Mouse (Mus musculus): ENCODE results near the gene C1qtnf6.

The C1qtnf6 gene

DNA sequence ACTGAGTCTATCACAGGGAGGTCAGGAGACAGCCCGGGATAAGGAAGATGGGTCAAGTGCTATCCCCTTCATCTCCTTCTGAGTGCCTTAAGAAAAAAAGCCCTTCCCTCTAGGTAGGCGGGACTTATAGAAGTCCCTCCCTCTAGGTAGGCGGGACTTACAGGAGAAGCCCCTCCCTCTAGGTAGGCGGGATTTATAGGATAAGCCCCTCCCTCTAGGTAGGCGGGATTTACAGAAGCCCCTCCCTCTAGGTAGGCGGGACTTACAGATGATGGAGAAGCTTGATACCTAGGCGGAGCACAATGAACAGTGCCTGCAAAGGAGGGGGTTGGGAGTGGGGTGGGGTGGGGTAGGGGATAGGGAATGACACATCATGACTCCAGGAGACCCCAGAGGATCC, 51.1 kb downstream of the C1qtnf6 start:
- DNase-seq (ENCODE audit: low spot score in 2 of 2), result no peak

- DNase-seq (ENCODE audit: low spot score in 2 of 2), result no peak
These were observed 51.7 kb downstream of the C1qtnf6 start for GRCm38 (mm10) chr15:78479470-78479869.

DNA sequence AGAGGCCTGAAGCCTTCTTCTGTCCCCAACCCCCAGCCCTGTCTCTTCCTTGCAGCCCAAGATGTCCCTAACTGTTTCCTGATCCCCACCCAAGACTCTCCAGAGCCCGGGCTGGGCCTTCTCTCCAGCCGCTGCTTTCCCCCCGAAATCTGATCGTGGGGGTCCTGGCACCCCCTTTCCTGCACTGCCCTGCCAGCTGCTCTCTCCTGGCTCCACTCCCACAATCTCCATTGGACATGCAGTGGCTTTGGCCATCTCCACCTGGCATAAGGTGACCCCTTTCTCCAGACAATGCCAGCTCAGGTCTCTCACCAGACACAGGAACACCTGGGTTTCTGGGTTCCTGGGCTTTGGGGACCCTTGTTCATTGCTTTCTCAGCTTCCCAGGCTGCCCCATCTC, 53.1 kb downstream of the C1qtnf6 start:
- no peak for DNase-seq (ENCODE audit: low spot score in 2 of 2)

DNA sequence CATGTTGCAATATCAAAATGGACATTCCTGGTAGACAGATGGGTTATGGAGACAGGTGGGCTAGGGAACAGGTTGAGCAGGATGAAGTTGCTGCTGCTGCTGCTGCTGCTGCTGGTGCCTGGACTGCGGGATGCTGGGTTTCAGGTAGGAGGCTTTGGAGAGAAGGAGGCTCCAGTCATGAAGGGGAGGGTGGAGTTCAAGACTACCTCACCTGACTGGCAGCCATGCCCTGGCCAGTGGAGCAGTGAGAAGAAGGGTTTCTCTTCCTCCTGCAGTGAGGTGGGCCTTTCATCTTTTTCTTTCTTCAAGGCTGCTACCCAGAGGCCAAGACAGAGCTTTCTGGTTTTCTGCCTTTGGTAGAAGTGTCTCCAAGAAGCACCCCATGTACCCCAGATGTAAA, 54.3 kb downstream of the C1qtnf6 start:
- DNase-seq (ENCODE audit: low spot score in 2 of 2), result peak in 1 of 2 experiments; percentile 17

DNA sequence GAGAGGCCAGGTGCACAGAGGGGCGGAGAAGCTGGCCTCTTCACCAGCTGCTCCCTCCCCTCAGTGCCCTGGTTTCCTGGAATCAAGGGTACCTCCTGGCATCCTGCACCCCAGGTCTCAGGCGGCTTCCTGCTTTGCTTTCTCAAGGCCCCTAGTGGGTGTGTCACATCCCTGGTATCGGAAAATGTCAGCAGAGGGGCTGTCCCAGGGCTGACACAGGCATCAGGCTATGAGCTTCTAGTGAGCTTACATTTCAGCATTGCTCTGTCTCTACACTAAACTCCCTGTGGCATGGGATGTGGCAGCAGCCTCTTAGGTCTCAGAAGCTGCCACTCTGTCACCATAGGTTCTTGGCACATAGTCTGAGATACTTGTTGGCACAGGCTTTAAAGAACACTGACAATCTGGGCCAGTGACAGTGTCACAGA, 55.6 kb downstream of the C1qtnf6 start:
- peak; percentile 52 to 55 for DNase-seq (ENCODE audit: low spot score in 2 of 2)

DNA sequence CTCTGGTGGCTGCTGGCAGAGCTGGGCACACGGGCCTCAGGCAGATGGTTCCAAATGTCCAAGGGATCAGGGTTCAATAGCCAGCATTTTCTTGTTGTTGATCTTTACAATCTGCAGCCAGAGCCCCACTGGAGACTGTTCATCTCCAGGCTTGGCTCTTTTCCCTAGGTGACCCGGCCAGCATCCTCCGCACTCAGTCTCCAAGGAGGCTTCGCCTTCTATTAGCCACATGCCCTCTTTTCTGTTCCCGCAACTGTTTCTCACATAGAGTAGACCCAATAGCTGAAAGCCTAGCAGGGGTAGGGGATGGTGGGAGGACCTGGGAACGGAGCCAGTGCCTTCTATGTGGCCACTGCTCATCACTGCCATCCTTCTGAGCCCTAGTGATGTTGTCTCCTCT, 57.8 kb downstream of the C1qtnf6 start:
- no peak for DNase-seq (ENCODE audit: low spot score in 2 of 2)
